Mouse (Mus musculus) G1E (cell line): Measurements from ENCODE around the gene Ankk1. TPM values are rescaled to one million over a fixed set of nuclear protein-coding genes. Genes with fewer than 3 reads are reported as not detected.

ENCODE experiments used
- ATAC-seq: 2 replicates; pipeline ENCODE4 v1.8.0; 2016; ENCODE audit warnings: mild to moderate bottlenecking; ENCODE audit not compliant: insufficient number of reproducible peaks, poor library complexity, low FRiP score, severe bottlenecking; ENCODE audit errors: extremely low read depth
- DNase-seq: peaks from one replicate; pipeline ENCODE4 v3.0.0; 2012; ENCODE audit warnings: low spot score
- H3K27me3 ChIP-seq: 2 replicates; pipeline ENCODE4 v1.6.1; 2012; ENCODE audit warnings: mild to moderate bottlenecking, low read length, inconsistent platforms; ENCODE audit not compliant: insufficient read depth
- H3K36me3 ChIP-seq: replicated peaks from 2 replicates; pipeline ENCODE3; 2012; ENCODE audit warnings: mild to moderate bottlenecking, inconsistent platforms
- H3K4me1 ChIP-seq: 2 replicates; pipeline ENCODE4 v1.6.1; 2012; ENCODE audit warnings: low read depth, low read length, inconsistent platforms, mixed read lengths; ENCODE audit not compliant: insufficient read depth
- H3K4me3 ChIP-seq: 2 replicates; pipeline ENCODE4 v1.5.1; 2012; ENCODE audit warnings: low read depth, mild to moderate bottlenecking, inconsistent platforms, low read length, moderate library complexity, mixed read lengths
- H3K9me3 ChIP-seq: replicated peaks from 2 replicates; pipeline ENCODE4 v1.6.1; 2012; ENCODE audit warnings: inconsistent platforms
- CTCF ChIP-seq: IDR thresholded peaks from 2 replicates; pipeline ENCODE4 v1.5.1; 2012; ENCODE audit warnings: low read depth, low read length, inconsistent platforms, mixed read lengths
- GATA1 ChIP-seq: IDR thresholded peaks from 2 replicates; pipeline ENCODE4 v1.6.1; 2012; ENCODE audit warnings: borderline replicate concordance, low read length, inconsistent platforms, mixed read lengths
- GATA2 ChIP-seq: IDR thresholded peaks from 2 replicates; pipeline ENCODE4 v1.6.1; 2012; ENCODE audit warnings: low read depth, low read length, inconsistent platforms, borderline replicate concordance
- POLR2AphosphoS5 ChIP-seq: IDR thresholded peaks from 2 replicates; pipeline ENCODE4 v1.6.1; 2012; ENCODE audit warnings: low read depth, low read length, inconsistent platforms; ENCODE audit not compliant: insufficient replicate concordance
- TAL1 ChIP-seq: conservative IDR thresholded peaks from 2 replicates; pipeline ENCODE4 v1.6.1; 2012; ENCODE audit warnings: low read depth, low read length, inconsistent platforms, mixed read lengths
- polyA plus RNA-seq: library from polyadenylated mRNA; stranded (reverse); fragments of >175 nt; gene quantifications from 2 replicates; pipeline ENCODE4 v1.2.3, GENCODE M21; 2012
- total RNA-seq, 2 experiments: library from RNA; stranded (forward) in 1 of 2; stranded (reverse) in 1 of 2; fragments of 200-1000 nt in 1 of 2; fragments of >200 nt in 1 of 2; fragmentation: Nextera tagmentation in 1 of 2; gene quantifications; 2 replicates each; pipeline ENCODE4 v1.2.3; 2014 to 2017

Ankk1 gene
- total RNA-seq (2014; fragmentation: Nextera tagmentation) (not detected in 2 replicates), total RNA-seq (2017) (0.05 TPM in 1 of 2 replicates, not detected in the other), polyA plus RNA-seq (not detected in 2 replicates)

GRCm38 (mm10) chr9:49426921-49427320 is at the start of gene Ankk1:
Gene Ankk1, minus strand, starts transcription at chr9:49427021.
- no peak for TF ChIP-seq GATA2
- TF ChIP-seq GATA1, result no peak
- no peak for TF ChIP-seq POLR2AphosphoS5
- no peak for TF ChIP-seq TAL1
- no peak for TF ChIP-seq CTCF
- H3K27me3 ChIP-seq, result no peaks in the 10 kb centered on the region
- DNase-seq (no peak), ATAC-seq (no peak)
- H3K4me1 ChIP-seq, result no peaks in the 10 kb centered on the region
- no peak within 1 kb of the TSS for H3K4me3 ChIP-seq
- H3K9me3 ChIP-seq, result no peaks in the 10 kb centered on the region
- H3K36me3 ChIP-seq, result no peaks in the 10 kb centered on the region

- Histone ChIP-seq H3K36me3 (no peaks in the 10 kb centered on the region), H3K9me3 (no peaks in the 10 kb centered on the region), H3K4me1 (no peaks in the 10 kb centered on the region), H3K27me3 (no peaks in the 10 kb centered on the region), H3K4me3 (no peak overlapping the region)
- DNase-seq (no peak), ATAC-seq (no peak)
- TF ChIP-seq CTCF (no peak), GATA2 (no peak), GATA1 (no peak), POLR2AphosphoS5 (no peak), TAL1 (no peak)
Observed at GRCm38 (mm10) chr9:49472126-49472525, 45.3 kb upstream of the Ankk1 start.

GRCm38 (mm10) chr9:49470946-49471345 is 44.1 kb upstream of the Ankk1 start:
- DNase-seq, result no peak
- TF ChIP-seq CTCF, result no peak
- no peak for TF ChIP-seq POLR2AphosphoS5
- TF ChIP-seq TAL1, result no peak
- TF ChIP-seq GATA1, result no peak
- TF ChIP-seq GATA2, result no peak
- ATAC-seq, result no peak

GRCm38 (mm10) chr9:49470006-49470405 is 43.2 kb upstream of the Ankk1 start:
- Histone ChIP-seq H3K9me3 (no peaks in the 10 kb centered on the region), H3K36me3 (no peaks in the 10 kb centered on the region), H3K4me1 (no peaks in the 10 kb centered on the region), H3K27me3 (no peaks in the 10 kb centered on the region), H3K4me3 (no peak overlapping the region)
- DNase-seq (no peak), ATAC-seq (no peak)
- no peak for TF ChIP-seq GATA2
- no peak for TF ChIP-seq GATA1
- no peak for TF ChIP-seq CTCF
- no peak for TF ChIP-seq POLR2AphosphoS5
- no peak for TF ChIP-seq TAL1

More at GRCm38 (mm10) chr9:49470946-49471345, 44.1 kb upstream of the Ankk1 start:
- Histone ChIP-seq H3K4me1 (no peaks in the 10 kb centered on the region), H3K4me3 (no peak overlapping the region), H3K9me3 (no peaks in the 10 kb centered on the region), H3K36me3 (no peaks in the 10 kb centered on the region), H3K27me3 (no peaks in the 10 kb centered on the region)

GRCm38 (mm10) chr9:49456136-49456535 is 29.3 kb upstream of the Ankk1 start:
- DNase-seq (no peak), ATAC-seq (no peak)
- Histone ChIP-seq H3K27me3 (no peaks in the 10 kb centered on the region), H3K4me3 (no peak overlapping the region), H3K4me1 (no peaks in the 10 kb centered on the region), H3K9me3 (no peaks in the 10 kb centered on the region; the same call in 1 of the 2 replicates), H3K36me3 (no peaks in the 10 kb centered on the region)
- TF ChIP-seq CTCF, result no peak
- TF ChIP-seq POLR2AphosphoS5, result no peak
- TF ChIP-seq TAL1, result no peak
- TF ChIP-seq GATA2, result no peak
- TF ChIP-seq GATA1, result no peak

GRCm38 (mm10) chr9:49452396-49452795 is 25.6 kb upstream of the Ankk1 start:
- Histone ChIP-seq H3K4me1 (no peaks in the 10 kb centered on the region), H3K36me3 (no peaks in the 10 kb centered on the region), H3K27me3 (no peaks in the 10 kb centered on the region), H3K9me3 (no peaks in the 10 kb centered on the region; the same call in 1 of the 2 replicates), H3K4me3 (no peak overlapping the region)
- DNase-seq (no peak), ATAC-seq (no peak)
- no peak for TF ChIP-seq GATA2
- no peak for TF ChIP-seq TAL1
- no peak for TF ChIP-seq POLR2AphosphoS5
- TF ChIP-seq GATA1, result no peak
- TF ChIP-seq CTCF, result no peak
